Mouse (Mus musculus) liver, embryonic 16.5 days (tissue): ENCODE data around the gene Sec16a. TPM values are rescaled to one million over a fixed set of nuclear protein-coding genes. Genes with fewer than 3 reads are reported as not detected.
A peak's percentile ranks its signal among the peaks of the same experiment; 100 is the strongest.
"Not testable (repeated sequence)": the region's sequence is repeated elsewhere in the genome, so short reads cannot be mapped to it uniquely, and the experiment has no call there.

Source experiments
- ATAC-seq: fragments of 200-750 bp; cut with Nextera tagmentation; 2 replicates; pipeline ENCODE4 v1.8.0; 2017; ENCODE audit warnings: low read depth, mild to moderate bottlenecking, moderate number of reproducible peaks, moderate library complexity
- H3K27ac ChIP-seq: fragments of 300-500 bp; sonication (generic); 2 replicates; pipeline ENCODE4 v1.5.1; 2014; ENCODE audit warnings: mild to moderate bottlenecking, low read length
- H3K27me3 ChIP-seq: fragments of 300-500 bp; sonication (generic); 2 replicates; pipeline ENCODE4 v1.6.1; 2014; ENCODE audit warnings: low read depth, low read length, mixed read lengths; ENCODE audit not compliant: control insufficient read depth, insufficient read depth
- H3K36me3 ChIP-seq: fragments of 300-500 bp; sonication (generic); 2 replicates; pipeline ENCODE4 v1.6.1; 2014; ENCODE audit warnings: mild to moderate bottlenecking; ENCODE audit not compliant: control insufficient read depth, insufficient read depth
- H3K4me1 ChIP-seq: fragments of 300-500 bp; sonication (generic); 2 replicates; pipeline ENCODE4 v1.6.1; 2014; ENCODE audit warnings: low read depth, low read length, mixed read lengths; ENCODE audit not compliant: control insufficient read depth
- H3K4me2 ChIP-seq: fragments of 300-500 bp; sonication (generic); 2 replicates; pipeline ENCODE4 v1.6.1; 2014; ENCODE audit warnings: low read depth, low read length, mixed read lengths
- H3K4me3 ChIP-seq: fragments of 300-500 bp; sonication (generic); 2 replicates; pipeline ENCODE4 v1.5.1; 2014; ENCODE audit warnings: low read depth, mild to moderate bottlenecking, low read length
- H3K9ac ChIP-seq: fragments of 300-500 bp; sonication (generic); 2 replicates; pipeline ENCODE4 v1.6.1; 2014; ENCODE audit warnings: low read depth, low read length
- H3K9me3 ChIP-seq: fragments of 300-500 bp; sonication (generic); replicated peaks from 2 replicates; pipeline ENCODE4 v1.6.1; 2016; ENCODE audit warnings: low read length; ENCODE audit not compliant: control insufficient read depth
- WGBS: fragments of 180-500 bp; shearing (Covaris S2); extraction: QIAGEN DNeasy Blood & Tissue Kit; methylation state at CpG from one replicate; pipeline ENCODE4 v1.1.7; 2014; ENCODE audit not compliant: insufficient replicate concordance; 5-methylcytosine and 5-hydroxymethylcytosine counted together
- polyA plus RNA-seq: library from polyadenylated mRNA; unstranded; fragments of >200 nt; fragmentation: Nextera tagmentation; extraction: Ambion mirVana; gene quantifications from 2 replicates; pipeline ENCODE4 v1.2.1, GENCODE M21; 2015

Gene Sec16a
- polyA plus RNA-seq, 1 experiment from 2014 or later: 12.4 TPM

DNA sequence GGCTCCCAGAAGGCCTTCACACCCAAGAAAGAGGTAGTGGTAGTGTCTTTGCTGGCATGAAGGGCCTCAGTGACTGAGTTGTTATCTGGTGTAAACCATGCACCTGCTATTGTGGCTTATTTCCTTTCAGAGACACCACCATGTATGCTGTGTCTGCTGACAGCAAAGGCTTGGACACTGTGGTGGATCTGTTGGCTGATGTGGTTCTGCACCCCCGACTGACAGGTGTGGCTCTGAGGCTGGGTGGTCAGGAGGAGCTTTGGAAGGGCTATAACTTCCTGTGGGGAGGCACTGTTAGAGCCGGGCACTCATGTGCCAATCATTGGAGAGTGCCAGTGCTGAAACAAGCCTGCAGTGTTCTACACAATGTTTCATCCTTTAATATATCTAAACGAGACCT, 54.1 kb downstream of the Sec16a start:
- ATAC-seq: no peak
- Histone ChIP-seq H3K9ac (no peak overlapping the region), H3K27ac (no peak overlapping the region), H3K27me3 (no peaks in the 10 kb centered on the region), H3K36me3 (peaks cover 61% of the 10 kb centered on the region), H3K9me3 (no peaks in the 10 kb centered on the region), H3K4me3 (no peak overlapping the region), H3K4me2 (0 out of 2 replicates have a peak overlapping the region, but pooled peaks have one; percentile 11), H3K4me1 (peaks cover 20% of the 10 kb centered on the region)
- 54% methylated on average over 3 of the region's 3 CpGs for WGBS

DNA sequence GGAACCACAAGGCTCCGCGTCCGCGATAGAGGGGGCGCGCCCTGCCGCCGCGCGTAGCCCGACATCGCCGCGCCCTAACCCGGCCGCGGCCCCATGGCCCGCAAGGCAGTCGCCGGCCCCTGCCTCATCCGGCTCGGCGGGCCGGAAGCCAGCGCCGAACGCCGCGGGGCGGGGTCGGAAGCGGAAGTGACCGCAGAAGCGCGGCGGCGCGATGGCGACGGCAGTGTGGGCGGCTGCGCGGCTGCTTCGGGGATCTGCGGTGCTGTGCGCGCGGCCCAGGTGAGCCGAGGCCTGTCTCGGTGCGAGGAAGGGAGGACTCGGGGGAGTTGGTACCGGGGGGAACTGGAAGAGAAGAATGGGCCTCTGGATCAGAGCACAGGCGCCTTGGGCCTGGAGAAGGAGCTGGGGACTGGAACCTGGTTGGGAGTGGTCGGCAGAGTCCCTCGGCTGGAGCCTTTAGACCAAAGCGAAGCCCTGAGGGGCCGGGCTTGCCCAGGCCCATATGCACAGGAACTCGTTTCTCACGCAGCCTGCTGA, 55.8 kb downstream of the Sec16a start, which contains the start of the genes Entr1 and Pmpca:
Gene Entr1 (minus strand): TSS at position 163 of the 537 bp plus-strand sequence.
Gene Pmpca (plus strand): TSS at position 186 of the 537 bp plus-strand sequence.
- Histone ChIP-seq H3K4me3 (peak within 1 kb of the TSS; percentile 94), H3K4me1 (peaks cover 20% of the 10 kb centered on the region), H3K9ac (peak within 1 kb of the TSS; percentile 94), H3K36me3 (peaks cover 60% of the 10 kb centered on the region), H3K27ac (peak within 1 kb of the TSS; percentile 78), H3K4me2 (peak within 1 kb of the TSS; percentile 93), H3K9me3 (no peaks in the 10 kb centered on the region), H3K27me3 (no peaks in the 10 kb centered on the region)
- ATAC-seq: peak; percentile 92
- under 1% methylated on average over 60 of the region's 60 CpGs for WGBS

DNA sequence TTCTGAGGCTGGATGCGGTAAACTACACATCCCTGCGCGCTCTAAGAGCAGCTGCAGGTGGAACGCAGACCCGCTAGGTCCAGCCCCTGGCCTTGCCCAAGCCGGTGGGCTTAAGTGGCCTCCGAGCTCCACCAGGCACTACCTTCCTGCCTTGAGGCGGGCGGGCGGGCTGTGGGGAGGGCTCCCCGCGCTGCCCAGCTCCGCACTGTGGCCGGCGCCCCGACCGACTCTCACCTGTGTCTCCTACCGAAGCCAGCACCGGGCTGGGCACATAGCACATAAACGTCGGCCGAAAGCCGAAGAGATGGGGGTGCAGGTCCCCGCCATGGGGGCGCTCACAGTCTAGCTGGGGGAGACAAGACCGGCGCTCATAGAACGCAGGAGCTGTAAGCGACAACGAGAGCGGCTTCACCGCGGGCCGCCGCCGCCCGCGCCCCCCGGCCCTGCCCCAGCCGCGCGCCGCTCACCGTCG, 56.3 kb downstream of the Sec16a start:
- peak overlapping the region; percentile 94 for H3K9ac ChIP-seq
- under 1% methylated on average over 45 of the region's 45 CpGs for WGBS
- peak; percentile 54 for ATAC-seq
- peak overlapping the region; percentile 94 for H3K4me3 ChIP-seq
- H3K27me3 ChIP-seq: no peaks in the 10 kb centered on the region
- peak overlapping the region; percentile 78 for H3K27ac ChIP-seq
- no peaks in the 10 kb centered on the region for H3K9me3 ChIP-seq
- peaks cover 20% of the 10 kb centered on the region for H3K4me1 ChIP-seq
- peaks cover 60% of the 10 kb centered on the region for H3K36me3 ChIP-seq
- H3K4me2 ChIP-seq: peak overlapping the region; percentile 93

GRCm38 (mm10) chr2:26387713-26388112, 57.3 kb downstream of the Sec16a start:
- no peaks in the 10 kb centered on the region for H3K9me3 ChIP-seq
- H3K4me3 ChIP-seq: no peak overlapping the region
- H3K36me3 ChIP-seq: peaks cover 55% of the 10 kb centered on the region
- no peak overlapping the region for H3K9ac ChIP-seq
- H3K27ac ChIP-seq: no peak overlapping the region
- no peak overlapping the region; the same call in 1 of the 2 replicates for H3K4me2 ChIP-seq
- WGBS: 64% methylated on average over 3 of the region's 3 CpGs
- peaks cover 20% of the 10 kb centered on the region for H3K4me1 ChIP-seq
- no peak for ATAC-seq
- no peaks in the 10 kb centered on the region for H3K27me3 ChIP-seq

GRCm38 (mm10) chr2:26380871-26381270, 64.1 kb downstream of the Sec16a start:
- Histone ChIP-seq H3K4me2 (peak overlapping the region; percentile 95), H3K36me3 (peaks cover 37% of the 10 kb centered on the region), H3K4me3 (peak overlapping the region; percentile 88), H3K9ac (peak overlapping the region; percentile 81; the same call in 1 of the 2 replicates)
- not testable (repeated sequence) for ATAC-seq, H3K27ac ChIP-seq, H3K9me3 ChIP-seq, H3K27me3 ChIP-seq, H3K4me1 ChIP-seq
- 27% methylated on average over 5 of the region's 6 CpGs for WGBS

GRCm38 (mm10) chr2:26380131-26380771, 64.8 kb downstream of the Sec16a start, which contains the start of gene Snapc4:
TSS of gene Snapc4 (minus strand) at chr2:26380653.
- WGBS: under 1% methylated on average over 38 of the region's 38 CpGs
- Histone ChIP-seq H3K4me2 (peak within 1 kb of the TSS; percentile 95), H3K4me1 (peaks cover 9% of the 10 kb centered on the region), H3K4me3 (peak within 1 kb of the TSS; percentile 88), H3K27ac (peak within 1 kb of the TSS; percentile 60), H3K36me3 (peaks cover 36% of the 10 kb centered on the region), H3K9ac (peak within 1 kb of the TSS; percentile 81), H3K27me3 (no peaks in the 10 kb centered on the region), H3K9me3 (no peaks in the 10 kb centered on the region)
- ATAC-seq: peak; percentile 91

DNA sequence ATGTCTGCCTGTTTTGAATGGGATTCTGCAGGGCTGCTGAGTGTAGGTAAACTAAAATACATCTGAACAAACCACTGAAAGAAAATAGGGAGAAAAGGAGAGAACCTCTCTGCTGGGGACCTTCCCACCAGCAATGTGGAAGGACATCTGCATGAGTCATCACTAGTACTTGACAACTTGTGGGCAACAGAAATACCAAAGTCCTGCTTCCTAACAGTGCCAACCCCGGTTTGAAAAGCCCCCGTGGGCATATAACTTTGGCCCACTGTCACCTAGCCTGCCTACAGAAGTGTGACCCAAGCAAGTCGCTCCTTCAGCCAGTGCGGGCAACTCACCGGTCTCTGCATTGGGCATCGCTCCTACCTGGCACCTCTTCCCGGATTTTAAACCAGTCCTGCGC, 72.6 kb downstream of the Sec16a start:
- ATAC-seq: no peak
- Histone ChIP-seq H3K4me1 (no peaks in the 10 kb centered on the region), H3K27me3 (no peaks in the 10 kb centered on the region), H3K4me3 (no peak overlapping the region), H3K9ac (no peak overlapping the region), H3K4me2 (no peak overlapping the region), H3K9me3 (no peaks in the 10 kb centered on the region), H3K36me3 (peaks cover 37% of the 10 kb centered on the region), H3K27ac (no peak overlapping the region)
- 87% methylated on average over 8 of the region's 8 CpGs for WGBS

- no peaks in the 10 kb centered on the region for H3K27me3 ChIP-seq
- no peaks in the 10 kb centered on the region for H3K9me3 ChIP-seq
- H3K4me3 ChIP-seq: no peak overlapping the region
- peaks cover 36% of the 10 kb centered on the region for H3K36me3 ChIP-seq
- no peak overlapping the region for H3K9ac ChIP-seq
- no peak overlapping the region for H3K27ac ChIP-seq
- ATAC-seq: no peak
- no peaks in the 10 kb centered on the region for H3K4me1 ChIP-seq
- H3K4me2 ChIP-seq: no peak overlapping the region
- 52% methylated on average over 1 of the region's 1 CpGs for WGBS
Observed at GRCm38 (mm10) chr2:26368572-26368971, 76.4 kb downstream of the Sec16a start.

DNA sequence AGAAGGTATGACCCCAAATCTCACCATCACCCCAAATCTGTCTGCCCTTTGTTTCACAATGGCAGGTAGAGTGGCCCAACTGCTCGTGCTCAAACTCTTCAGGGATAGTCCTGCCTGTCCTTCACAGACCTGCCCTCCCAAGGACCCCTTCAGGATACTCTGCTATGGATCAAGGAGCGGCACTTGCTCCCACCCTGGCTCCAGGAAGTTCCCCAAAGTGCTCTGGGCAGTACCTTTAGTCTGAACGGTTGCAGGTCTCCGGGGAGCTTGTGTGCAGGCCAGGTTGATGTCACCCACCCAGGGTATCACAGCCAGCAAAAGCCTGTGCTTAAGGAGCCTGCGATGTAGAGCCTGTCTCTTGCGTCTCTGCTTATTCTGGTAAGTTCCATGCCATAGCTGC, 77.1 kb downstream of the Sec16a start:
- no peak overlapping the region for H3K9ac ChIP-seq
- H3K4me3 ChIP-seq: no peak overlapping the region
- no peaks in the 10 kb centered on the region for H3K4me1 ChIP-seq
- peaks cover 38% of the 10 kb centered on the region for H3K36me3 ChIP-seq
- no peaks in the 10 kb centered on the region for H3K9me3 ChIP-seq
- no peak for ATAC-seq
- H3K27ac ChIP-seq: no peak overlapping the region
- 78% methylated on average over 6 of the region's 6 CpGs for WGBS
- no peak overlapping the region for H3K4me2 ChIP-seq
- no peaks in the 10 kb centered on the region for H3K27me3 ChIP-seq
